ENCODE assay signal across 19 mouse cellular contexts in genomic region chr7:34699888-34700287, GRCm38 (mm10).
"Had no signal": no experiment of that assay in that cellular context is flagged by ENCODE, and none has a peak within 500 bp of the region (broad histone marks: within the 10 kb centered on the region; RNA-seq: fewer than 3 reads in every experiment).

No protein-coding gene starts in this region.

- H3K27me3 ChIP-seq: neural tube, embryonic 12.5 days; neural tube, embryonic 15.5 days had no signal

- ATAC-seq: midbrain, embryonic 16.5 days had no signal

- H3K9ac ChIP-seq: liver, embryonic 14.5 days; lung, embryonic 14.5 days; neural tube, embryonic 12.5 days; neural tube, embryonic 15.5 days had no signal

- H3K36me3 ChIP-seq: neural tube, embryonic 12.5 days; neural tube, embryonic 15.5 days had no signal

- H3K9me3 ChIP-seq: neural tube, embryonic 12.5 days; neural tube, embryonic 15.5 days had no signal

- DNase-seq: lung, adult 18-20 months; lung, embryonic 14.5 days; lung, postnatal 10 days; lung, postnatal 4 days; midbrain, embryonic 14.5 days; retina, postnatal 1 day; right cerebral cortex, adult 18-20 months; right cerebral cortex, postnatal 25 days; right cerebral cortex, postnatal 4 days; spleen, adult 18-20 months; thymus, adult 18-20 months; thymus, postnatal 14 days; thymus, postnatal 36 days had no signal

- H3K27ac ChIP-seq: liver, embryonic 14.5 days; neural tube, embryonic 12.5 days; neural tube, embryonic 15.5 days had no signal

- H3K4me2 ChIP-seq: lung, embryonic 14.5 days; midbrain, embryonic 11.5 days; neural tube, embryonic 12.5 days; neural tube, embryonic 15.5 days had no signal

- H3K4me3 ChIP-seq: myocyte; neural tube, embryonic 12.5 days; neural tube, embryonic 15.5 days had no signal
